Mouse (Mus musculus) splenic B cell, adult 2 months (primary cell): ENCODE measurements around the gene Tcp10a.
"Not testable (repeated sequence)": the region's sequence is repeated elsewhere in the genome, so short reads cannot be mapped to it uniquely, and the experiment has no call there.

Source experiments
- DNase-seq: peaks from one replicate; pipeline ENCODE4 v3.0.0-alpha.2; 2011; ENCODE audit warnings: low read depth, low spot score
- H3K27me3 ChIP-seq: 2 replicates; pipeline ENCODE4 v1.6.1; 2012; ENCODE audit warnings: mild to moderate bottlenecking, low read length, moderate library complexity, mixed read lengths; ENCODE audit not compliant: control insufficient read depth, poor library complexity, insufficient read depth, severe bottlenecking
- H3K36me3 ChIP-seq: 2 replicates; pipeline ENCODE4 v1.6.1; 2012; ENCODE audit warnings: mild to moderate bottlenecking, low read length, moderate library complexity, mixed read lengths; ENCODE audit not compliant: control insufficient read depth, poor library complexity, insufficient read depth, severe bottlenecking

Tcp10a gene

DNA sequence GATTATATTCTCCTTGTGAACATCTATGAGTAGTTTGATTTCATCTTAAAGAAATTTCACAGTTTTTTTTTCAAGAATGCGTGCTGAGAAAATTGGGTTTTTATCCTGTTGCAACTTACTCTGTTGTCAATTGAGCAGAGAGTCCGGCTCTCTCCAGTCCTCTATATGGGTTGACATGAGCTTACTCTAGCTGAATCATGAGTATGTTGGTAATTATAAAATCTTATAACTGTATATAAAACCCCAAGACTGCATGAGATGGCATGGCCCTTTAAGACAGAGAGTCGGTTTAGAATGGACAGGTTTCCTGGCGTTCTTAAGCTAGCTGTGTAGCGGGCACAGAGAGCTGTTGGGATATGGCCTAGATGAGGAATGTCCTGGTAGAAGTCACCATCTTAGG is at the start of gene Tcp10a:
Tcp10a (plus strand) TSS at position 301 of the 400 bp plus-strand sequence.
- not testable (repeated sequence) for DNase-seq, H3K27me3 ChIP-seq, H3K36me3 ChIP-seq

- no peak for DNase-seq
- Histone ChIP-seq H3K36me3 (no peaks in the 10 kb centered on the region), H3K27me3 (no peaks in the 10 kb centered on the region)
Observed at GRCm38 (mm10) chr17:7278702-7279242, 45.7 kb upstream of the Tcp10a start.

DNA sequence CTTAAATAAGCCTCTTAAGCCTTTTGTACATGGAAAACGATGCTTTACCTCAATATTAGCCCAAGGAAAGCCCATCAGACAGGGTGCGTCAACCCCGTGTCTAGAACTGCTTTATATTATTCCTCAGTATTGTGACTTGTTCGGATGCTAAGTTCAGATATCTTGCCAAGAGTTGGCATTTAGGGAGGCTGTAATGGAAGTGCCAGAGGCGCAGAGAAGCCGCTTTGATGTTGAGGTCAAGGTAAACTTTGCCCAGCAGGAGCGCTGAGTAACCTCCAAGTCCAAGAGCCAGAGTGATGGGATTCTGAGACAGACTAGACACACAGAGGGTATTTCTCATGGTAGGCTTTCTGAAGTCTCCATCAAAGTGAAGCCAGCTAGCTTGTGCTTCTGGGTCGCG is 45.2 kb upstream of the Tcp10a start:
- H3K27me3 ChIP-seq: no peaks in the 10 kb centered on the region
- H3K36me3 ChIP-seq: no peaks in the 10 kb centered on the region
- DNase-seq: no peak

DNA sequence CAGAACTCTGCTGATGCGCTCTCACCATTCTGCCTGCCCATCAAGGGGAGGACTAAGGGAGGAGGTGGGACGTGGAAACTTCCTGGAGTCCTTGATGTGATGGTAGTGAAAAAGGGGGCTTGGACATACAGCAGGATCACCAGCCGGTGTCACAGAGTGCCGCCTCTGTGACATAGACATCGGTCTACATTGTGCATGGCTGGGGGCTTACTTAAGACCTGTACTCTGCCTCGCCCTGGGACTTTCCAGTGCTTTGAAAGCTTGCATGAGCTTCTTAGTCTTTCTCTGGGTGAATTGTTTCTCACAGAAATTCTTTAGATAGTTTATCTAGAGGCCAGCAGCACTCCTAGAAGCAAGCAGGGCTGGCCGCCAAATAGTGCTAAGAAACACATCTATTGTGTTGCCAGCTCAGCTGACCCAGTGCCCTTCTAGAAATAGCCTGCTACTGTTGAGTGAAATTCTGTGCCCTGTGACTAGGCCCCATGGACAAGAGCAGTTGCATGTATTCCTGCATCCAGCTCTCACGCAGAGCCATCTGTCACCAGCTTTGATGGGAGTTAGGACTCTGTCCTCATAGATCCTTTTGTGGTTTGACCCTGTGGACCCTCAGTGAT is 40.0 kb upstream of the Tcp10a start:
- Histone ChIP-seq H3K27me3 (no peaks in the 10 kb centered on the region), H3K36me3 (no peaks in the 10 kb centered on the region)
- no peak for DNase-seq

DNA sequence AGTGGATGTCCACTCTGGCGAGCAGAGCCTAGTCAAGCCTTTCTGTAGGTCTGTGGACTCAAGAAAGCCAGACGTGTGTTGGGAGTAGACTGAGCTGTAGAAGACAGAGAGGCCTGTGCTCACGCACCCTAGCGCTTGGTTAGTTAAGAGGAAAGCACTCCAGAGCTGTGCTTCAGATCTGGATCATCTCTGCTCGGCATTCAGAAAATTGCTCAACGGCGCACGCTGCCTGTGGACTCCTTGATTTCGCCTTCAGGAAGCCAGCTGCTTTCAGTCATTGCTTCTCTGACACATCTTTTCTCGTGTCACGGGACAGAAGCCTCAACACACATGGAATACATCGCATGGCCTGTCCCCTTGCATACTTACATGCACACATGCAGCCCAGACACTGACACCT is 39.2 kb upstream of the Tcp10a start:
- Histone ChIP-seq H3K36me3 (no peaks in the 10 kb centered on the region), H3K27me3 (no peaks in the 10 kb centered on the region)
- DNase-seq: no peak

GRCm38 (mm10) chr17:7286422-7287050 is 37.9 kb upstream of the Tcp10a start:
- Histone ChIP-seq H3K27me3 (no peaks in the 10 kb centered on the region), H3K36me3 (no peaks in the 10 kb centered on the region)
- DNase-seq: no peak

DNA sequence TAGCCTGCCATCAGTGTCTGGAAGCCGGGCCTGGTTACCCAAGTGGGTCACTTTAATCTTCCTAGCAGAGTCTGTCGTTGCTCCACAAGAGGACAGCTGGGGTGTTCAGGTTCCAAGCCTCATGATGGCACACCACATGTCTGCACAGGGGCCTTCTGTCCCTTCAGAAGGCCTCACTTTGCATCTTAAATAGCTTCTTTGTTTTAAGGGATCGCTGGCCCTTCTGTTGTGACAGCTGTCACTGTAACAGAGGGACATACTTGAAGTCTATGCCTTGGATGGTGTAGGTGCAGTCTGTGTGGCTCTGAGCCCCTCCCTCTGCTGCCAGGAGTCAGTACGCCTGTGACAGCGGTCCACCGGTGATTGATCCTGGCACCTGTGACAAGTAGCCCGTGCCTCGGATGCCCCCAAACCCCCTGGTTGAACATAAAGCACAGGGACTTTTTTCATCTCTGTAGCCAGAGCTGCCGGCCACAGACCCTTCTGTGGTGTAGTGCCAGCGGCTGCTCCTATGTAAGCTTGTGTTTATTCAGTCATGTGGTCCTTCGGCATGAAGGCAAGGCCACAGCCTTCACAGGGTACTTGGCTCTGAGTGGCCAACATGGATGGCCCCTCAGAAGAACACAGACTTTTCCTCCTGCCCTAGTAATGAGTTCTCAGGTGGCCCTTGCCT is 32.3 kb upstream of the Tcp10a start:
- no peaks in the 10 kb centered on the region for H3K27me3 ChIP-seq
- no peaks in the 10 kb centered on the region for H3K36me3 ChIP-seq
- DNase-seq: no peak

DNA sequence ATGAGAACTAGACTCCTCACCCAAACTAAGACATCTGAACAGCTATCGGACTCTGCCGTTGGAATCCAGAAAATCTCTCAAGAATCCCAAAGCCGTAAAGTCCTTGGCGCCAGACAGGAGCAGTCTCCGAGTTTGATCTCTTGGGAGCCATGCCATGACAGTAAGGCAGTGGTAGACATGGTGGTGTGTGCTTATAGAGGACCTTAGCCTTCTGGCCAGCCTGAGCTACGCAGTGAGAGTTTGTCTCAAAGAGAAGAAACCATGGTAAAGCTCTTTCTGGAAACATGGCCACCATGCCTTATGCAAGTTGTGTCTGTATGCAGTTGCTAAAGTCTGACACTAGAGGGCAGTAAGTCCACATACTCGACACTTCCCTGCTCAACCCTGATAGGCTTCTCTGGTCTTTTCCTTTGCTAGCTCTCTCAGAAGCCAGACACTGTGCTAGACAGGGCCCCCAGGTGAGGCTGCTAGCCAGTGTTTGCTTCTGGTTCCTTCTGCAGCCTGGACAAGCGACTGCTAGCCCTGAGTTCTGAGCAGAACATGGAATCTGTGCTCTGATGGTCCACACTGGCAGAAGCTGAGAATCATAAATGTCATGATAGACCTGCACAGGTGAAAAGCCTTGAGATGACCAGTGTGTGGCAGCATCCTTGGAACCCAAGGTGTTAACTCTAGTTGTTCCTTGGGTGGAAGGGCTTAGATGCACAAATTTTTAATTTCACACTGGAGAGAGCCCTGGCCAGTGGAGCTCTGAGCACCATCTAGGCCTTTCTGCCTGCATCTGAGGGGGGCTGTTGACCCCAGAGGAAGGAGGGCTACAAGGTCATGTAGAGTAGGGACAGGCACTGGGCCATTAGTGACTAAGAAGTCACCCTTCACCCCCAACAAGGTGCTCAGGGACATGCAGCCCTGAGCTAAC is 17.9 kb upstream of the Tcp10a start:
- H3K36me3 ChIP-seq, H3K27me3 ChIP-seq, DNase-seq: not testable (repeated sequence)

DNA sequence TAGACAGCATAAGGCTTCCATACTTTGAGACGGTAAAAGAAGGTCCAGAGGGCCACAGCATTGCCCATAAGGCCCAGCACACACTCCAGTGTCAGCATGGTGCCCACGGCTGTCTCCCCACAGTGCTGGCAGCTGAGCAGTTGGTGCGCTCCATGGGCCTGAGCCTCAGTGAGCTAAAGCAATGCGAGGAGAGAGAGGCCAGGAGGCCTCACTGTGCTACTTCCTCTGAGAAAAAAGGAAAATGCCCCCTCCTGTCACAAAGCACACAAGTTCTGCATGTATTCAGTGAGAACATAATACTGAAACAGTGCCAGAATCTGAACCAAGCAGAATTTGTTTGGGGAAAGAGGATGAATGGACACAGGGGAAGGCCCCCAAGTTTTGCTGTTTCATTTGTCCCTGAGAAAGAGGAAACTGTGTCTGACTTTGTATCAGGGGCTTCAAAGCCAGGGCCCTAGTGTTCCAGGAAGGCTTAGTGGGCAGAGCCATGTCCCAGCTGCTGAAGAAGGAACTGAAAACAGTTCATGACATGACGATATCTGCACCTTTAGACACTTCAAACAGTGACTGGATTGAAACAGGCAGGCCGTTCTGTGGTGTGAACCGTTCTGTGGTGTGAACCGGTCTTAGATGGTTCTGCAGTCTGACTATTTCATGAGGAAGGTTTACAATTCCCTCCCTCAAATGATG is 8.6 kb upstream of the Tcp10a start:
- not testable (repeated sequence) for H3K27me3 ChIP-seq, H3K36me3 ChIP-seq, DNase-seq

- not testable (repeated sequence) for H3K36me3 ChIP-seq, H3K27me3 ChIP-seq, DNase-seq
Observed at GRCm38 (mm10) chr17:7319789-7320188, 4.7 kb upstream of the Tcp10a start.

DNA sequence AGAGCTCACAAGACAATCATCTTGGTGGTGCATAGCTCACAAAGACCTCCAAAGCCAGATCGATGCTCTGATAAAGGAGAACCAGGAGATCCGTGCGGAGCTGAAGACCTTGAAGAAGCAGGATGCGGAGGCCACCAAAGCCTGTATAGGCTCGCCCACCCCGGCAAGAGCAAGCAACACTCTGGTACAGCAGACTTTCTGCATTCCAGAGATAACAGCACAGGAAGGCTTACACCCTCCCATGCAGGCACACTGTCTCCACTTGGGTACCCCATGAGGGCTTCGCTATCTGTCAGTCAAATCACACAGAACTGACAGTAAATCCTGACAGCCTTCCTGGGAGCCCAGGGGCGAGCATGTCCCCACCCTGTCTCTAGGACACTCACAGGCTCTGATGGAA is 2.0 kb downstream of the Tcp10a start:
- not testable (repeated sequence) for H3K27me3 ChIP-seq, H3K36me3 ChIP-seq, DNase-seq

- not testable (repeated sequence) for H3K27me3 ChIP-seq, H3K36me3 ChIP-seq, DNase-seq
Observed at GRCm38 (mm10) chr17:7332745-7333144, 8.3 kb downstream of the Tcp10a start.

DNA sequence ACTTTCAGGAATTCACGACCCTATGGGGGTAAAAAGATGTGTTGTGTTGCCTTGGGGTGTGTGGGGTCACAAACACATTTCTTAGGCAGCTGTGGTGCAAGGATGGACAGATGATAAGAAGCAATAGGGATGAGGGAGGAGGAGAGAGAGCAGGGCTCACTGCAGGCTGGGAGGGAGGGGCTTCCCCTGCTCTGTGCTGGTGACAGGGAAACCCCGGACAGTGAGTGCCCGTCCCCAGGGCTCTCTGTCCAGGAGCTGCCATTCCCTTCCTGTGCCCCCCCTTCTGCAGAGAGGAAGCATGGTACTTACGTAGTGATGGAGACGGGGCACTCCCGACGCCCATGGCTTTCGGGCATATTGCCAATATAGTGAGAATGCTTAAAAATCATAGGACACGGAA is 12.9 kb downstream of the Tcp10a start:
- not testable (repeated sequence) for H3K36me3 ChIP-seq, H3K27me3 ChIP-seq, DNase-seq

DNA sequence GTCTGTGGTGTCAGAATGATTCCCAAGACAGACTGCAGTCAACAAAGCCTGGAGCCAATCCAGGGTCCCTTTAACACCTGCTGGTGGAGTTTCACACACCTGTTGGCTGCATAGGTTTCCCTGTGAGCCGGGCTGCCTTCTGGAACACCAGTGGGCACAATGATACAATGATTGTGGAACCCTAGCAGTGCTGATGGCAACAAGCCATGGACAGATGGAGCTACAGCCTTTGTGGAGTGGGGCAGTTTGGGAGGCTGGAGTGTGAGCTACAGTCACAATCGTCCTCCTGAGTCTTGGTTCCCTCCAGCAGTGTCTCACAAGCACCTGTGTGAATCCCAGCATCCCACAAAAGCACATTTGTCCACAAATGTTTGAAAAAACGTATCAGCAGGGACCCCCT is 24.3 kb downstream of the Tcp10a start:
- not testable (repeated sequence) for H3K36me3 ChIP-seq, H3K27me3 ChIP-seq, DNase-seq
